Mouse (Mus musculus): ENCODE data around the gene Dgkb. TPM values are rescaled to one million over a fixed set of nuclear protein-coding genes. Genes with fewer than 3 reads are reported as not detected.
A peak's percentile ranks its signal among the peaks of the same experiment; 100 is the strongest.

Gene Dgkb
- polyA plus RNA-seq, 1 experiment from 2014 or later, result 8.9 TPM

DNA sequence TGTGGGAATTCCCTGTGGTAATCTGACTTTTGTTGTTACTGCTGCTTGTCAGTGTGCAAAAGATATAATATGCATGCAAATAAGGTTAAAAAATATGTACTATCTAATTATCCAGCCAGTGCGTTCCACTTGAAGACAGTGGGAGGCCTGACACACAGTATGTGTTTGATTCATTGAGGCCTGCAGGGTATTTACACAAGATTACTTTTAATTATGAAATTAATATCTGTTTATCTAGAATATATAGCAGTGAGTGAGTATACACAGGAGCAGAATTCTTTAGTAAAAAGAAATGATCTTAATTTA, 618.6 kb downstream of the Dgkb start:
- Histone ChIP-seq H3K27me3 (ENCODE audit: control insufficient read depth, insufficient read depth, low read depth, low read length) (no peaks in the 10 kb centered on the region), H3K9me3 (replicated peaks; ENCODE audit: control insufficient read depth, low read length, poor library complexity, severe bottlenecking) (no peaks in the 10 kb centered on the region), H3K4me1 (ENCODE audit: control insufficient read depth, insufficient read depth, low read length) (no peaks in the 10 kb centered on the region), H3K27ac (ENCODE audit: low read length) (no peak overlapping the region), H3K4me2 (ENCODE audit: low read length) (no peak overlapping the region), H3K9ac (ENCODE audit: low read depth, low read length) (no peak overlapping the region), H3K4me3 (ENCODE audit: low read depth, low read length) (no peak overlapping the region), H3K36me3 (ENCODE audit: control insufficient read depth, insufficient read depth, low read length) (no peaks in the 10 kb centered on the region)
- WGBS, result 23% methylated on average over 1 of the region's 1 CpGs
- ATAC-seq, result peak; percentile 93

- ATAC-seq, result peak; percentile 56; the same call in 1 of the 2 replicates
- Histone ChIP-seq H3K4me1 (ENCODE audit: control insufficient read depth, insufficient read depth, low read length) (no peaks in the 10 kb centered on the region), H3K9me3 (replicated peaks; ENCODE audit: control insufficient read depth, low read length, poor library complexity, severe bottlenecking) (no peaks in the 10 kb centered on the region), H3K9ac (ENCODE audit: low read depth, low read length) (no peak overlapping the region), H3K27ac (ENCODE audit: low read length) (no peak overlapping the region), H3K4me2 (ENCODE audit: low read length) (no peak overlapping the region), H3K27me3 (ENCODE audit: control insufficient read depth, insufficient read depth, low read depth, low read length) (no peaks in the 10 kb centered on the region), H3K4me3 (ENCODE audit: low read depth, low read length) (no peak overlapping the region), H3K36me3 (ENCODE audit: control insufficient read depth, insufficient read depth, low read length) (no peaks in the 10 kb centered on the region)
- 18% methylated on average over 7 of the region's 7 CpGs for WGBS
These were observed 633.0 kb downstream of the Dgkb start for GRCm38 (mm10) chr12:38450323-38451087.

DNA sequence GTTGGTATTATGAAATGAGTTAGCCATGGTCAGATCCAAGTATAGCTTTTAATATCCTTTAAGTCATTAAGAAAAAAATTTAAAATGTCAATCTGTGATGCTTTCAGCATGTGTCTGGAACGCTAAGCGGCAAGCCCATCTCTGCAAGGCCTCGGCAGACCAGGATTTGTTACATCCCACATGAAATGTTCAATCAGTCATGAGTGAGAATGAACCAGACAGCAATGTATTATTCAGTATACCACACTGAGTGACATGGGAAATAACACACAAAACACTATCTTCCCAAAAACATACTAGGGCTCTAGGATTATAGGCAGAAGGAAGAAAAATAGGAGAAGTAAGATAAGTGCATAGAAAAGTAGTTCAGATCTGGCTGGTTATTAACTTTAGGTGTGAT, 634.2 kb downstream of the Dgkb start:
- Histone ChIP-seq H3K36me3 (ENCODE audit: control insufficient read depth, insufficient read depth, low read length) (no peaks in the 10 kb centered on the region), H3K27me3 (ENCODE audit: control insufficient read depth, insufficient read depth, low read depth, low read length) (no peaks in the 10 kb centered on the region)
- WGBS, result 58% methylated on average over 3 of the region's 3 CpGs

GRCm38 (mm10) chr12:38468191-38468590, 650.7 kb downstream of the Dgkb start:
- ATAC-seq, result no peak
- Histone ChIP-seq H3K4me1 (ENCODE audit: control insufficient read depth, insufficient read depth, low read length) (no peaks in the 10 kb centered on the region), H3K4me3 (ENCODE audit: low read depth, low read length) (no peak overlapping the region), H3K9me3 (replicated peaks; ENCODE audit: control insufficient read depth, low read length, poor library complexity, severe bottlenecking) (no peaks in the 10 kb centered on the region), H3K27ac (ENCODE audit: low read length) (no peak overlapping the region), H3K36me3 (ENCODE audit: control insufficient read depth, insufficient read depth, low read length) (no peaks in the 10 kb centered on the region), H3K9ac (ENCODE audit: low read depth, low read length) (no peak overlapping the region), H3K4me2 (ENCODE audit: low read length) (no peak overlapping the region), H3K27me3 (ENCODE audit: control insufficient read depth, insufficient read depth, low read depth, low read length) (no peaks in the 10 kb centered on the region)

More for the DNA sequence above, 634.2 kb downstream of the Dgkb start:
- Histone ChIP-seq H3K4me2 (ENCODE audit: low read length) (no peak overlapping the region), H3K27ac (ENCODE audit: low read length) (no peak overlapping the region), H3K4me3 (ENCODE audit: low read depth, low read length) (no peak overlapping the region), H3K9me3 (replicated peaks; ENCODE audit: control insufficient read depth, low read length, poor library complexity, severe bottlenecking) (no peaks in the 10 kb centered on the region), H3K9ac (ENCODE audit: low read depth, low read length) (no peak overlapping the region), H3K4me1 (ENCODE audit: control insufficient read depth, insufficient read depth, low read length) (no peaks in the 10 kb centered on the region)
- no peak for ATAC-seq

GRCm38 (mm10) chr12:38468605-38469004, 651.1 kb downstream of the Dgkb start:
- no peak for ATAC-seq
- Histone ChIP-seq H3K27ac (ENCODE audit: low read length) (no peak overlapping the region), H3K4me3 (ENCODE audit: low read depth, low read length) (no peak overlapping the region), H3K9me3 (replicated peaks; ENCODE audit: control insufficient read depth, low read length, poor library complexity, severe bottlenecking) (no peaks in the 10 kb centered on the region), H3K4me1 (ENCODE audit: control insufficient read depth, insufficient read depth, low read length) (no peaks in the 10 kb centered on the region), H3K36me3 (ENCODE audit: control insufficient read depth, insufficient read depth, low read length) (no peaks in the 10 kb centered on the region), H3K4me2 (ENCODE audit: low read length) (no peak overlapping the region), H3K9ac (ENCODE audit: low read depth, low read length) (no peak overlapping the region), H3K27me3 (ENCODE audit: control insufficient read depth, insufficient read depth, low read depth, low read length) (no peaks in the 10 kb centered on the region)

DNA sequence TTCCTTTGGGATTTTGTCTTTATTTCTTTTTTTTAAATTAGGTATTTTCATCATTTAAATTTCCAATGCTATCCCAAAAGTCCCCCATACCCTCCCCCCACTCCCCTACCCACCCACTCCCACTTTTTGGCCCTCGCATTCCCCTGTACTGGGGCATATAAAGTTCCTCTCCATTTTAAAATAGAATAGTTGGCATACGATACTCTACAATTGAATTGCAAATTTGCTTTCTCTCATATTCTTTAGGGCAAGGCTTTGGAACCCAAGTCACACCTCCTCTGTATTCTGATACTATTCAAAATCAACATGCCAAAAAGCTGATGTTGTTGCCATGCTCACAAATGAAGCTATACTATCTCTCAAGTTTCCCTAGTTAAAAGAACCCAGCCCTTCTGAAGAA, 679.7 kb downstream of the Dgkb start:
- no peak overlapping the region for H3K9ac ChIP-seq (ENCODE audit: low read depth, low read length)
- H3K27ac ChIP-seq (ENCODE audit: low read length), result no peak overlapping the region
- H3K4me2 ChIP-seq (ENCODE audit: low read length), result no peak overlapping the region
- no peaks in the 10 kb centered on the region for H3K36me3 ChIP-seq (ENCODE audit: control insufficient read depth, insufficient read depth, low read length)
- H3K27me3 ChIP-seq (ENCODE audit: control insufficient read depth, insufficient read depth, low read depth, low read length), result no peaks in the 10 kb centered on the region
- 40% methylated on average over 2 of the region's 2 CpGs for WGBS
- no peak for ATAC-seq
- no peaks in the 10 kb centered on the region for H3K9me3 ChIP-seq (replicated peaks; ENCODE audit: control insufficient read depth, low read length, poor library complexity, severe bottlenecking)
- H3K4me3 ChIP-seq (ENCODE audit: low read depth, low read length), result no peak overlapping the region
- H3K4me1 ChIP-seq (ENCODE audit: control insufficient read depth, insufficient read depth, low read length), result no peaks in the 10 kb centered on the region

DNA sequence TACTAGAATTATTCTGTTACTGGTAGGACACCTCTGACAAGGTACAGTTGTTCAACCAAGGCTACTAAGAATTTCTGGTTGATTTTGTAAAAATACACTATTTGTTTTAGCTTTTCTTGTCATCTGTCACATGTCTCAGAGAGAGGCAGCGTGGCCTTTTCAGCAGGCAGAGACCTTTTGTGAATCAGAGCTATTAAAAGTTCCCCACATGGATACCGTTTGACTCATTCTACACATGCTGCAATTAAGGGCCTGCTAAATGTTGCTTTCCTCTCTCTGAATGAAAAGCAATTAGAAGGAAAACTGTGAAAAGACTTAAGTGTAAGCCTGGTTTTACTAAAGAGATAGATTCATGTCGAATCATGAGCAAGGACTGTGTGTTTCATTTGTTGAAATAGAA, 683.4 kb downstream of the Dgkb start:
- no peaks in the 10 kb centered on the region for H3K9me3 ChIP-seq (replicated peaks; ENCODE audit: control insufficient read depth, low read length, poor library complexity, severe bottlenecking)
- H3K4me2 ChIP-seq (ENCODE audit: low read length), result no peak overlapping the region
- no peak overlapping the region for H3K27ac ChIP-seq (ENCODE audit: low read length)
- no peak overlapping the region for H3K4me3 ChIP-seq (ENCODE audit: low read depth, low read length)
- H3K9ac ChIP-seq (ENCODE audit: low read depth, low read length), result no peak overlapping the region
- 61% methylated on average over 3 of the region's 3 CpGs for WGBS
- H3K27me3 ChIP-seq (ENCODE audit: control insufficient read depth, insufficient read depth, low read depth, low read length), result no peaks in the 10 kb centered on the region
- H3K36me3 ChIP-seq (ENCODE audit: control insufficient read depth, insufficient read depth, low read length), result no peaks in the 10 kb centered on the region
- H3K4me1 ChIP-seq (ENCODE audit: control insufficient read depth, insufficient read depth, low read length), result no peaks in the 10 kb centered on the region
- no peak for ATAC-seq

GRCm38 (mm10) chr12:38508195-38508594, 690.7 kb downstream of the Dgkb start:
- no peak for ATAC-seq
- H3K4me2 ChIP-seq (ENCODE audit: low read length), result no peak overlapping the region
- H3K4me3 ChIP-seq (ENCODE audit: low read depth, low read length), result no peak overlapping the region
- H3K36me3 ChIP-seq (ENCODE audit: control insufficient read depth, insufficient read depth, low read length), result no peaks in the 10 kb centered on the region
- no peak overlapping the region for H3K27ac ChIP-seq (ENCODE audit: low read length)
- no CpG with 5 or more reads among the region's 1 CpGs for WGBS
- H3K9ac ChIP-seq (ENCODE audit: low read depth, low read length), result no peak overlapping the region
- no peaks in the 10 kb centered on the region for H3K4me1 ChIP-seq (ENCODE audit: control insufficient read depth, insufficient read depth, low read length)
- no peaks in the 10 kb centered on the region for H3K27me3 ChIP-seq (ENCODE audit: control insufficient read depth, insufficient read depth, low read depth, low read length)
- H3K9me3 ChIP-seq (replicated peaks; ENCODE audit: control insufficient read depth, low read length, poor library complexity, severe bottlenecking), result no peaks in the 10 kb centered on the region

GRCm38 (mm10) chr12:38545431-38545830, 727.9 kb downstream of the Dgkb start:
- Histone ChIP-seq H3K36me3 (ENCODE audit: control insufficient read depth, insufficient read depth, low read length) (no peaks in the 10 kb centered on the region), H3K27me3 (ENCODE audit: control insufficient read depth, insufficient read depth, low read depth, low read length) (no peaks in the 10 kb centered on the region), H3K4me3 (ENCODE audit: low read depth, low read length) (no peak overlapping the region), H3K9ac (ENCODE audit: low read depth, low read length) (no peak overlapping the region), H3K27ac (ENCODE audit: low read length) (no peak overlapping the region), H3K9me3 (replicated peaks; ENCODE audit: control insufficient read depth, low read length, poor library complexity, severe bottlenecking) (no peaks in the 10 kb centered on the region), H3K4me2 (ENCODE audit: low read length) (no peak overlapping the region), H3K4me1 (ENCODE audit: control insufficient read depth, insufficient read depth, low read length) (no peaks in the 10 kb centered on the region)
- WGBS, result 72% methylated on average over 4 of the region's 4 CpGs
- no peak; the same call in 1 of the 2 replicates for ATAC-seq
